Mouse (Mus musculus): ENCODE results near the gene Vipr1. TPM values are rescaled to one million over a fixed set of nuclear protein-coding genes. Genes with fewer than 3 reads are reported as not detected.

The Vipr1 gene
- polyA plus RNA-seq, 1 experiment, result 171 TPM

GRCm38 (mm10) chr9:121600861-121601427 lies 41.6 kb upstream of the Vipr1 start:
- Histone ChIP-seq H3K27me3 (ENCODE audit: control insufficient read depth, insufficient read depth, low read length) (no peaks in the 10 kb centered on the region), H3K4me1 (ENCODE audit: control insufficient read depth, insufficient read depth, insufficient read length, low read length) (no peaks in the 10 kb centered on the region), H3K27ac (ENCODE audit: insufficient read depth, low read depth, low read length) (no peak overlapping the region), H3K36me3 (ENCODE audit: control insufficient read depth, insufficient read depth, low read length) (no peaks in the 10 kb centered on the region), H3K4me3 (ENCODE audit: low read depth, low read length) (no peak overlapping the region)
- no peak for TF ChIP-seq POLR2A (IDR thresholded peaks at IDR 0.05; ENCODE audit: low read depth, low read length)
- TF ChIP-seq CTCF (IDR thresholded peaks at IDR 0.05; ENCODE audit: extremely low read depth, insufficient read length, insufficient replicate concordance, low read depth, low read length), result no peak
- WGBS, result 54% methylated on average over 6 of the region's 6 CpGs

GRCm38 (mm10) chr9:121602381-121602780 lies 40.1 kb upstream of the Vipr1 start:
- 72% methylated on average over 2 of the region's 2 CpGs for WGBS
- no peaks in the 10 kb centered on the region for H3K36me3 ChIP-seq (ENCODE audit: control insufficient read depth, insufficient read depth, low read length)
- no peak overlapping the region for H3K4me3 ChIP-seq (ENCODE audit: low read depth, low read length)
- H3K4me1 ChIP-seq (ENCODE audit: control insufficient read depth, insufficient read depth, insufficient read length, low read length), result no peaks in the 10 kb centered on the region
- H3K27ac ChIP-seq (ENCODE audit: insufficient read depth, low read depth, low read length), result no peak overlapping the region
- H3K27me3 ChIP-seq (ENCODE audit: control insufficient read depth, insufficient read depth, low read length), result no peaks in the 10 kb centered on the region
- no peak for TF ChIP-seq CTCF (IDR thresholded peaks at IDR 0.05; ENCODE audit: extremely low read depth, insufficient read length, insufficient replicate concordance, low read depth, low read length)
- no peak for TF ChIP-seq POLR2A (IDR thresholded peaks at IDR 0.05; ENCODE audit: low read depth, low read length)

GRCm38 (mm10) chr9:121605414-121606278 lies 36.9 kb upstream of the Vipr1 start:
- Histone ChIP-seq H3K27ac (ENCODE audit: insufficient read depth, low read depth, low read length) (no peak overlapping the region), H3K27me3 (ENCODE audit: control insufficient read depth, insufficient read depth, low read length) (no peaks in the 10 kb centered on the region), H3K36me3 (ENCODE audit: control insufficient read depth, insufficient read depth, low read length) (no peaks in the 10 kb centered on the region), H3K4me3 (ENCODE audit: low read depth, low read length) (no peak overlapping the region), H3K4me1 (ENCODE audit: control insufficient read depth, insufficient read depth, insufficient read length, low read length) (no peaks in the 10 kb centered on the region)
- 55% methylated on average over 12 of the region's 12 CpGs for WGBS
- TF ChIP-seq CTCF (IDR thresholded peaks at IDR 0.05; ENCODE audit: extremely low read depth, insufficient read length, insufficient replicate concordance, low read depth, low read length) (peak; percentile 88; the same call in 1 of the 2 replicates), POLR2A (IDR thresholded peaks at IDR 0.05; ENCODE audit: low read depth, low read length) (no peak)

GRCm38 (mm10) chr9:121606498-121607096 lies 35.9 kb upstream of the Vipr1 start:
- no peaks in the 10 kb centered on the region for H3K36me3 ChIP-seq (ENCODE audit: control insufficient read depth, insufficient read depth, low read length)
- no peak overlapping the region for H3K4me3 ChIP-seq (ENCODE audit: low read depth, low read length)
- no peaks in the 10 kb centered on the region for H3K4me1 ChIP-seq (ENCODE audit: control insufficient read depth, insufficient read depth, insufficient read length, low read length)
- no peaks in the 10 kb centered on the region for H3K27me3 ChIP-seq (ENCODE audit: control insufficient read depth, insufficient read depth, low read length)
- no peak for TF ChIP-seq CTCF (IDR thresholded peaks at IDR 0.05; ENCODE audit: extremely low read depth, insufficient read length, insufficient replicate concordance, low read depth, low read length)
- TF ChIP-seq POLR2A (IDR thresholded peaks at IDR 0.05; ENCODE audit: low read depth, low read length), result no peak
- H3K27ac ChIP-seq (ENCODE audit: insufficient read depth, low read depth, low read length), result no peak overlapping the region
- 59% methylated on average over 1 of the region's 1 CpGs for WGBS

- no peak overlapping the region for H3K27ac ChIP-seq (ENCODE audit: insufficient read depth, low read depth, low read length)
- no peak for TF ChIP-seq POLR2A (IDR thresholded peaks at IDR 0.05; ENCODE audit: low read depth, low read length)
- no peak for TF ChIP-seq CTCF (IDR thresholded peaks at IDR 0.05; ENCODE audit: extremely low read depth, insufficient read length, insufficient replicate concordance, low read depth, low read length)
- WGBS, result 63% methylated on average over 6 of the region's 6 CpGs
- no peak overlapping the region for H3K4me3 ChIP-seq (ENCODE audit: low read depth, low read length)
- no peaks in the 10 kb centered on the region for H3K36me3 ChIP-seq (ENCODE audit: control insufficient read depth, insufficient read depth, low read length)
- H3K27me3 ChIP-seq (ENCODE audit: control insufficient read depth, insufficient read depth, low read length), result no peaks in the 10 kb centered on the region
- H3K4me1 ChIP-seq (ENCODE audit: control insufficient read depth, insufficient read depth, insufficient read length, low read length), result no peaks in the 10 kb centered on the region
Observed at GRCm38 (mm10) chr9:121609381-121609780, 33.1 kb upstream of the Vipr1 start.

GRCm38 (mm10) chr9:121613192-121613591 lies 29.3 kb upstream of the Vipr1 start:
- H3K27ac ChIP-seq (ENCODE audit: insufficient read depth, low read depth, low read length), result no peak overlapping the region
- H3K4me3 ChIP-seq (ENCODE audit: low read depth, low read length), result no peak overlapping the region
- WGBS, result 61% methylated on average over 5 of the region's 5 CpGs
- H3K36me3 ChIP-seq (ENCODE audit: control insufficient read depth, insufficient read depth, low read length), result no peaks in the 10 kb centered on the region
- no peaks in the 10 kb centered on the region for H3K27me3 ChIP-seq (ENCODE audit: control insufficient read depth, insufficient read depth, low read length)
- no peak for TF ChIP-seq POLR2A (IDR thresholded peaks at IDR 0.05; ENCODE audit: low read depth, low read length)
- TF ChIP-seq CTCF (IDR thresholded peaks at IDR 0.05; ENCODE audit: extremely low read depth, insufficient read length, insufficient replicate concordance, low read depth, low read length), result no peak
- no peaks in the 10 kb centered on the region for H3K4me1 ChIP-seq (ENCODE audit: control insufficient read depth, insufficient read depth, insufficient read length, low read length)

- no peak overlapping the region for H3K4me3 ChIP-seq (ENCODE audit: low read depth, low read length)
- no peak for TF ChIP-seq POLR2A (IDR thresholded peaks at IDR 0.05; ENCODE audit: low read depth, low read length)
- no peak for TF ChIP-seq CTCF (IDR thresholded peaks at IDR 0.05; ENCODE audit: extremely low read depth, insufficient read length, insufficient replicate concordance, low read depth, low read length)
- no peaks in the 10 kb centered on the region for H3K36me3 ChIP-seq (ENCODE audit: control insufficient read depth, insufficient read depth, low read length)
- no peaks in the 10 kb centered on the region for H3K27me3 ChIP-seq (ENCODE audit: control insufficient read depth, insufficient read depth, low read length)
- H3K27ac ChIP-seq (ENCODE audit: insufficient read depth, low read depth, low read length), result no peak overlapping the region
- no peaks in the 10 kb centered on the region for H3K4me1 ChIP-seq (ENCODE audit: control insufficient read depth, insufficient read depth, insufficient read length, low read length)
Observed at GRCm38 (mm10) chr9:121614241-121614757, 28.2 kb upstream of the Vipr1 start.
